Mouse (Mus musculus) embryo, embryonic 9.5 days (tissue): ENCODE measurements at regions not wholly inside any gene's neighbourhood (a gene's known extent, or its start where the extent isn't known, plus 50 kb on each side); places are given as distances from the start of the nearest gene placed in this dataset.

Source experiments
- DNase-seq: peaks from one replicate; pipeline ENCODE4 v3.0.0-alpha.2; 2017; ENCODE audit errors: extremely low spot score

- no peak for DNase-seq
Observed at GRCm38 (mm10) chr1:83527803-83528202, 119.8 kb upstream of the Sphkap start.

GRCm38 (mm10) chr1:83509356-83509755, 101.4 kb upstream of the Sphkap start:
- no peak for DNase-seq

- DNase-seq: no peak
Observed at GRCm38 (mm10) chr1:83505386-83505785, 97.4 kb upstream of the Sphkap start.

- DNase-seq: no peak
Observed at GRCm38 (mm10) chr1:83496888-83497287, 88.9 kb upstream of the Sphkap start.

GRCm38 (mm10) chr1:83496380-83496779, 88.4 kb upstream of the Sphkap start:
- no peak for DNase-seq

- DNase-seq: no peak
Observed at GRCm38 (mm10) chr1:83495022-83495421, 87.0 kb upstream of the Sphkap start.

GRCm38 (mm10) chr1:83479111-83479510, 71.1 kb upstream of the Sphkap start:
- no peak for DNase-seq
